Mouse (Mus musculus): ENCODE data around the gene Med26.

The Med26 gene

GRCm38 (mm10) chr8:72491680-72492621 is 56.1 kb downstream of the Med26 start, which contains the start of gene Slc35e1:
Gene Slc35e1, minus strand, starts transcription at chr8:72492614.
- no peak for DNase-seq (ENCODE audit: low read depth, low spot score)

GRCm38 (mm10) chr8:72491017-72491416 is 57.1 kb downstream of the Med26 start:
- DNase-seq (ENCODE audit: low read depth, low spot score): no peak

GRCm38 (mm10) chr8:72487014-72487413 is 61.1 kb downstream of the Med26 start:
- no peak for DNase-seq (ENCODE audit: low read depth, low spot score)

GRCm38 (mm10) chr8:72485456-72486199 is 62.4 kb downstream of the Med26 start:
- DNase-seq (ENCODE audit: low read depth, low spot score): no peak

- DNase-seq (ENCODE audit: low read depth, low spot score): peak; percentile 97
Measured at GRCm38 (mm10) chr8:72474826-72475546, 73.1 kb downstream of the Med26 start, which contains the start of gene Cherp. Gene Cherp, minus strand, starts transcription at chr8:72475226.

GRCm38 (mm10) chr8:72470684-72471083 is 77.4 kb downstream of the Med26 start:
- DNase-seq (ENCODE audit: low read depth, low spot score): no peak

- DNase-seq (ENCODE audit: low read depth, low spot score): no peak
Measured at GRCm38 (mm10) chr8:72469984-72470383, 78.1 kb downstream of the Med26 start.

- no peak for DNase-seq (ENCODE audit: low read depth, low spot score)
Measured at GRCm38 (mm10) chr8:72469243-72469642, 78.8 kb downstream of the Med26 start.

- DNase-seq (ENCODE audit: low read depth, low spot score): no peak
Measured at GRCm38 (mm10) chr8:72464211-72464610, 83.9 kb downstream of the Med26 start.

GRCm38 (mm10) chr8:72459881-72460533 is 88.1 kb downstream of the Med26 start:
- no peak for DNase-seq (ENCODE audit: low read depth, low spot score)

GRCm38 (mm10) chr8:72458457-72458856 is 89.6 kb downstream of the Med26 start:
- no peak for DNase-seq (ENCODE audit: low read depth, low spot score)

GRCm38 (mm10) chr8:72457806-72458205 is 90.3 kb downstream of the Med26 start:
- no peak for DNase-seq (ENCODE audit: low read depth, low spot score)

GRCm38 (mm10) chr8:72455317-72455716 is 92.8 kb downstream of the Med26 start:
- DNase-seq (ENCODE audit: low read depth, low spot score): no peak

- DNase-seq (ENCODE audit: low read depth, low spot score): no peak
Measured at GRCm38 (mm10) chr8:72453904-72454303, 94.2 kb downstream of the Med26 start.

- DNase-seq (ENCODE audit: low read depth, low spot score): no peak
Measured at GRCm38 (mm10) chr8:72451516-72451915, 96.6 kb downstream of the Med26 start.

GRCm38 (mm10) chr8:72445071-72445470 is 103.0 kb downstream of the Med26 start:
- no peak for DNase-seq (ENCODE audit: low read depth, low spot score)

All from embryo, embryonic 11.5 days (tissue).